Mouse (Mus musculus) MEL (cell line): ENCODE results near the gene Nudt3. TPM values are rescaled to one million over a fixed set of nuclear protein-coding genes. Genes with fewer than 3 reads are reported as not detected.
A peak's percentile ranks its signal among the peaks of the same experiment; 100 is the strongest.

Experiments used
- DNase-seq: peaks from one replicate; pipeline ENCODE4 v3.0.0; 2011; ENCODE audit warnings: low read depth, low spot score
- H3K27ac ChIP-seq: 2 replicates; pipeline ENCODE4 v1.5.1; 2012; ENCODE audit warnings: low read depth, mild to moderate bottlenecking, control low read depth, low read length, moderate library complexity; ENCODE audit not compliant: control insufficient read depth
- H3K27me3 ChIP-seq, 2 experiments: fragments of 150-350 bp in 1 of 2; sonication (generic) in 1 of 2; 2 replicates each; pipeline ENCODE4 v1.6.1; 2012; ENCODE audit warnings: low read length in 2 of 2, mild to moderate bottlenecking in 2 of 2, improper control_type of control experiment in 1 of 2, moderate library complexity in 1 of 2; ENCODE audit not compliant: insufficient read depth in 2 of 2, control insufficient read depth in 1 of 2
- H3K36me3 ChIP-seq, 2 experiments: 2 replicates each; pipeline ENCODE4 v1.6.1; 2012 to 2014; ENCODE audit warnings: low read length in 2 of 2, improper control_type of control experiment in 1 of 2, inconsistent platforms in 1 of 2, mild to moderate bottlenecking in 1 of 2; ENCODE audit not compliant: insufficient read depth in 2 of 2, control insufficient read depth in 1 of 2
- H3K4me1 ChIP-seq, 2 experiments: fragments of 150-350 bp in 1 of 2; sonication (generic) in 1 of 2; 2 replicates each; pipeline ENCODE4 v1.6.1; 2012; ENCODE audit warnings: low read length in 2 of 2, improper control_type of control experiment in 1 of 2, mild to moderate bottlenecking in 1 of 2; ENCODE audit not compliant: insufficient read depth in 2 of 2, control insufficient read depth in 1 of 2
- H3K4me3 ChIP-seq, 2 experiments: fragments of 150-350 bp in 1 of 2; sonication (generic) in 1 of 2; 2 replicates each; pipeline ENCODE4 v1.5.1; 2012; ENCODE audit warnings: low read depth in 2 of 2, low read length in 2 of 2, mild to moderate bottlenecking in 2 of 2, moderate library complexity in 2 of 2, control low read depth in 1 of 2, improper control_type of control experiment in 1 of 2; ENCODE audit not compliant: control insufficient read depth in 1 of 2, insufficient read depth in 1 of 2
- H3K79me2 ChIP-seq: 2 replicates; pipeline ENCODE4 v1.6.1; 2012; ENCODE audit warnings: mild to moderate bottlenecking, low read length, moderate library complexity; ENCODE audit not compliant: control insufficient read depth, poor library complexity, insufficient read depth
- H3K9ac ChIP-seq: 2 replicates; pipeline ENCODE4 v1.6.1; 2012; ENCODE audit warnings: low read depth, mild to moderate bottlenecking, control low read depth, low read length, moderate library complexity; ENCODE audit not compliant: control insufficient read depth, poor library complexity, severe bottlenecking
- H3K9me3 ChIP-seq: fragments of 150-350 bp; sonication (generic); replicated peaks from 2 replicates; pipeline ENCODE4 v1.6.1; 2012; ENCODE audit warnings: mild to moderate bottlenecking, low read length, improper control_type of control experiment, moderate library complexity; ENCODE audit not compliant: insufficient read depth
- BHLHE40 ChIP-seq: IDR thresholded peaks from 2 replicates; pipeline ENCODE4 v1.6.1; 2012; ENCODE audit warnings: low read depth, mild to moderate bottlenecking, inconsistent platforms, low read length, improper control_type of control experiment, borderline replicate concordance
- CHD1 ChIP-seq: IDR thresholded peaks from 2 replicates; pipeline ENCODE4 v1.6.1; 2012; ENCODE audit warnings: low read depth, mild to moderate bottlenecking, inconsistent platforms, low read length, improper control_type of control experiment
- CTCF ChIP-seq, 3 experiments: IDR thresholded peaks in 2 of 3; conservative IDR thresholded peaks in 1 of 3; 2 replicates each; pipeline ENCODE4 v1.5.1; 2011 to 2012; ENCODE audit warnings: low read length in 3 of 3, low read depth in 2 of 3, mild to moderate bottlenecking in 2 of 3, improper control_type of control experiment in 1 of 3, inconsistent platforms in 1 of 3, mixed read lengths in 1 of 3, moderate library complexity in 1 of 3; ENCODE audit not compliant: control insufficient read depth in 1 of 3, insufficient read depth in 1 of 3, poor library complexity in 1 of 3, severe bottlenecking in 1 of 3
- E2F4 ChIP-seq: IDR thresholded peaks from 2 replicates; pipeline ENCODE4 v1.6.1; 2011; ENCODE audit warnings: low read depth, low read length, improper control_type of control experiment, borderline replicate concordance
- ELF1 ChIP-seq: IDR thresholded peaks from 2 replicates; pipeline ENCODE4 v1.6.1; 2014; ENCODE audit warnings: low read depth, mild to moderate bottlenecking, inconsistent platforms, low read length, improper control_type of control experiment, moderate library complexity
- EP300 ChIP-seq, 2 experiments: IDR thresholded peaks; 2 replicates each; pipeline ENCODE4 v1.6.1; 2011; ENCODE audit warnings: improper control_type of control experiment in 2 of 2, low read length in 2 of 2, low read depth in 1 of 2, mild to moderate bottlenecking in 1 of 2
- ETS1 ChIP-seq: IDR thresholded peaks from 2 replicates; pipeline ENCODE4 v1.6.1; 2012; ENCODE audit warnings: low read depth, mild to moderate bottlenecking, inconsistent platforms, low read length, improper control_type of control experiment, moderate library complexity
- GABPA ChIP-seq: IDR thresholded peaks from 2 replicates; pipeline ENCODE4 v1.6.1; 2012; ENCODE audit warnings: low read depth, mild to moderate bottlenecking, inconsistent platforms, low read length, improper control_type of control experiment, moderate library complexity
- GATA1 ChIP-seq: IDR thresholded peaks from 2 replicates; pipeline ENCODE4 v1.6.1; 2011; ENCODE audit warnings: low read depth, low read length, improper control_type of control experiment
- HCFC1 ChIP-seq: IDR thresholded peaks from 2 replicates; pipeline ENCODE4 v1.6.1; 2012; ENCODE audit warnings: low read depth, mild to moderate bottlenecking, inconsistent platforms, low read length, improper control_type of control experiment, moderate library complexity
- JUND ChIP-seq: IDR thresholded peaks from 2 replicates; pipeline ENCODE4 v1.6.1; 2011; ENCODE audit warnings: low read depth, mild to moderate bottlenecking, improper control_type of control experiment, low read length
- KAT2A ChIP-seq: conservative IDR thresholded peaks from 2 replicates; pipeline ENCODE4 v1.6.1; 2012; ENCODE audit warnings: low read depth, low read length, improper control_type of control experiment, inconsistent platforms
- MAFK ChIP-seq: IDR thresholded peaks from 2 replicates; pipeline ENCODE4 v1.6.1; 2011; ENCODE audit warnings: low read depth, mild to moderate bottlenecking, low read length, improper control_type of control experiment, borderline replicate concordance
- MAX ChIP-seq: IDR thresholded peaks from 2 replicates; pipeline ENCODE4 v1.6.1; 2011; ENCODE audit warnings: low read length, improper control_type of control experiment
- MAZ ChIP-seq: IDR thresholded peaks from 2 replicates; pipeline ENCODE4 v1.6.1; 2012; ENCODE audit warnings: low read depth, mild to moderate bottlenecking, inconsistent platforms, low read length, improper control_type of control experiment
- MEF2A ChIP-seq: IDR thresholded peaks from 2 replicates; pipeline ENCODE4 v1.6.1; 2014; ENCODE audit warnings: low read depth, mild to moderate bottlenecking, inconsistent platforms, low read length, improper control_type of control experiment; ENCODE audit not compliant: poor library complexity, insufficient replicate concordance, severe bottlenecking; ENCODE audit errors: extremely low read depth
- MXI1 ChIP-seq: IDR thresholded peaks from 2 replicates; pipeline ENCODE4 v1.6.1; 2011; ENCODE audit warnings: mild to moderate bottlenecking, low read depth, low read length, improper control_type of control experiment
- MYB ChIP-seq: IDR thresholded peaks from 2 replicates; pipeline ENCODE4 v1.6.1; 2011; ENCODE audit warnings: mild to moderate bottlenecking, low read depth, low read length, improper control_type of control experiment
- MYC ChIP-seq: IDR thresholded peaks from 2 replicates; pipeline ENCODE4 v1.6.1; 2011; ENCODE audit warnings: low read depth, mild to moderate bottlenecking, low read length, improper control_type of control experiment, moderate library complexity
- NELFE ChIP-seq: IDR thresholded peaks from 2 replicates; pipeline ENCODE4 v1.6.1; 2011; ENCODE audit warnings: low read depth, low read length, improper control_type of control experiment
- POLR2AphosphoS2 ChIP-seq: IDR thresholded peaks from 2 replicates; pipeline ENCODE4 v1.6.1; 2011; ENCODE audit warnings: low read length, improper control_type of control experiment
- POLR2AphosphoS5 ChIP-seq: IDR thresholded peaks from 2 replicates; pipeline ENCODE4 v1.6.1; 2012; ENCODE audit warnings: low read depth, borderline replicate concordance, mild to moderate bottlenecking, inconsistent platforms, low read length, moderate library complexity, mixed read lengths
- RCOR1 ChIP-seq: IDR thresholded peaks from 2 replicates; pipeline ENCODE4 v1.6.1; 2012; ENCODE audit warnings: low read depth, mild to moderate bottlenecking, inconsistent platforms, low read length, improper control_type of control experiment
- SIN3A ChIP-seq: IDR thresholded peaks from 2 replicates; pipeline ENCODE4 v1.6.1; 2012; ENCODE audit warnings: low read length, improper control_type of control experiment, inconsistent platforms
- SMC3 ChIP-seq: IDR thresholded peaks from 2 replicates; pipeline ENCODE4 v1.6.1; 2011; ENCODE audit warnings: low read depth, low read length, improper control_type of control experiment
- TAL1 ChIP-seq: IDR thresholded peaks from 2 replicates; pipeline ENCODE4 v1.6.1; 2012; ENCODE audit warnings: mild to moderate bottlenecking, inconsistent platforms, low read length, moderate library complexity, mixed read lengths
- TBP ChIP-seq: IDR thresholded peaks from 2 replicates; pipeline ENCODE4 v1.8.0; 2011; ENCODE audit warnings: low read depth, low read length, improper control_type of control experiment
- TCF12 ChIP-seq: IDR thresholded peaks from 2 replicates; pipeline ENCODE4 v1.6.1; 2014; ENCODE audit warnings: low read depth, mild to moderate bottlenecking, inconsistent platforms, low read length, improper control_type of control experiment, moderate library complexity
- UBTF ChIP-seq: IDR thresholded peaks from 2 replicates; pipeline ENCODE4 v1.6.1; 2012; ENCODE audit warnings: low read depth, mild to moderate bottlenecking, inconsistent platforms, low read length, improper control_type of control experiment, moderate library complexity, borderline replicate concordance; ENCODE audit not compliant: insufficient read depth
- USF1 ChIP-seq: IDR thresholded peaks from 2 replicates; pipeline ENCODE4 v1.6.1; 2014; ENCODE audit warnings: low read depth, mild to moderate bottlenecking, inconsistent platforms, low read length, improper control_type of control experiment, moderate library complexity
- USF2 ChIP-seq, 2 experiments: IDR thresholded peaks; 2 replicates each; pipeline ENCODE4 v1.6.1; 2011 to 2012; ENCODE audit warnings: improper control_type of control experiment in 2 of 2, low read length in 2 of 2, borderline replicate concordance in 1 of 2, inconsistent platforms in 1 of 2, low read depth in 1 of 2, mild to moderate bottlenecking in 1 of 2; ENCODE audit not compliant: insufficient read depth in 1 of 2
- ZC3H11A ChIP-seq: IDR thresholded peaks from 2 replicates; pipeline ENCODE4 v1.6.1; 2012; ENCODE audit warnings: low read depth, mild to moderate bottlenecking, inconsistent platforms, low read length, improper control_type of control experiment
- ZKSCAN1 ChIP-seq: IDR thresholded peaks from 2 replicates; pipeline ENCODE4 v1.6.1; 2012; ENCODE audit warnings: low read depth, mild to moderate bottlenecking, inconsistent platforms, low read length, improper control_type of control experiment, moderate library complexity
- ZMIZ1 ChIP-seq: IDR thresholded peaks from 2 replicates; pipeline ENCODE4 v1.6.1; 2012; ENCODE audit warnings: low read depth, mild to moderate bottlenecking, inconsistent platforms, low read length, improper control_type of control experiment, moderate library complexity
- ZNF384 ChIP-seq: IDR thresholded peaks from 2 replicates; pipeline ENCODE4 v1.6.1; 2012; ENCODE audit warnings: low read depth, mild to moderate bottlenecking, inconsistent platforms, low read length, improper control_type of control experiment
- polyA plus RNA-seq, 2 experiments: library from polyadenylated mRNA; stranded (reverse) in 1 of 2; unstranded in 1 of 2; fragments of >175 nt in 1 of 2; fragments of >200 nt in 1 of 2; gene quantifications; 2 replicates each; pipeline versions ENCODE4 v1.2.1 to v1.2.4; 2012; ENCODE audit warnings: low replicate concordance in 2 of 2, low read depth in 1 of 2; ENCODE audit not compliant: insufficient read length in 2 of 2, insufficient read depth in 1 of 2, missing spikeins in 1 of 2
- total RNA-seq: library from RNA; depleted of rRNA; stranded (reverse); fragments of 300-350 nt; gene quantifications from 2 replicates; pipeline ENCODE4 v1.2.3, GENCODE M21; 2012

The Nudt3 gene
- total and polyA plus RNA-seq, 3 experiments = 96.5 to 258 (median 97.0) TPM

- Histone ChIP-seq H3K9ac (peak overlapping the region; percentile 99), H3K4me1 (peaks cover 0 to 21% of the 10 kb centered on the region in 2 experiments; a peak in 3 of 4 replicates), H3K27ac (peak overlapping the region; percentile 95), H3K36me3 (peaks cover under 1 to 11% of the 10 kb centered on the region in 2 experiments; a peak in 2 of 4 replicates), H3K4me3 (peak overlapping the region; percentile 50 to 59), H3K9me3 (no peaks in the 10 kb centered on the region), H3K27me3 (no peaks in the 10 kb centered on the region), H3K79me2 (peaks cover 50% of the 10 kb centered on the region)
- peak; percentile 96 for DNase-seq
- TF ChIP-seq ZNF384 (no peak), ETS1 (peak; percentile 64; the same call in 1 of the 2 replicates), USF2 (IDR thresholded peaks at IDR 0.05; ENCODE audit: borderline replicate concordance in 1 of 2, insufficient read depth in 1 of 2, low read depth in 1 of 2, low read length in 2 of 2) (no peak), MAZ (no peak; the same call in 1 of the 2 replicates), HCFC1 (peak; percentile 39), JUND (no peak), TCF12 (no peak; the same call in 1 of the 2 replicates), MEF2A (no peak), MYB (peak; percentile 88), BHLHE40 (peak; percentile 54; the same call in 1 of the 2 replicates), EP300 (IDR thresholded peaks at IDR 0.05; ENCODE audit: low read depth in 1 of 2, low read length in 2 of 2) (peak in 1 of 2 experiments; percentile 61; a peak in 2 of 4 replicates), CHD1 (no peak), POLR2AphosphoS5 (no peak), GABPA (no peak), SIN3A (peak; percentile 66; the same call in 1 of the 2 replicates), NELFE (no peak; the same call in 1 of the 2 replicates), ZC3H11A (no peak), ZKSCAN1 (no peak), TBP (0 out of 2 replicates have a peak, but pooled peaks have one; percentile 49), POLR2AphosphoS2 (no peak), USF1 (peak; percentile 69), TAL1 (no peak), GATA1 (no peak), MAX (peak; percentile 95), CTCF (IDR thresholded peaks at IDR 0.05 in 2 of 3, conservative IDR thresholded peaks at IDR 0.05 in 1 of 3; ENCODE audit: control insufficient read depth in 1 of 3, insufficient read depth in 1 of 3, low read depth in 2 of 3, low read length in 3 of 3, poor library complexity in 1 of 3, severe bottlenecking in 1 of 3) (no peak), ZMIZ1 (0 out of 2 replicates have a peak, but pooled peaks have one; percentile 14), ELF1 (peak; percentile 47; the same call in 1 of the 2 replicates), E2F4 (peak; percentile 66; the same call in 1 of the 2 replicates), SMC3 (no peak), RCOR1 (no peak), UBTF (0 out of 2 replicates have a peak, but pooled peaks have one; percentile 10), MAFK (no peak), MXI1 (peak; percentile 74), KAT2A (no peak), MYC (peak; percentile 94)
Measured at GRCm38 (mm10) chr17:27555512-27556172, 67.7 kb downstream of the Nudt3 start.
